Mouse (Mus musculus): ENCODE measurements around the gene Tm7sf2.

- TF ChIP-seq CTCF (IDR thresholded peaks at IDR 0.05; ENCODE audit: low read depth) (peak; percentile 8; the same call in 1 of the 2 replicates), EP300 (IDR thresholded peaks at IDR 0.05; ENCODE audit: low read depth) (no peak)
These were observed 20.8 kb downstream of the Tm7sf2 start for GRCm38 (mm10) chr19:6047154-6047898.

Data from liver, embryonic 14.5 days (tissue).